Mouse (Mus musculus) CH12.LX (cell line): Measurements from ENCODE around the gene Scn8a. TPM values are rescaled to one million over a fixed set of nuclear protein-coding genes. Genes with fewer than 3 reads are reported as not detected.

ENCODE experiments used
- DNase-seq: peaks from one replicate; pipeline ENCODE4 v3.0.0-alpha.2; 2013; ENCODE audit errors: extremely low read depth
- H3K27ac ChIP-seq: 2 replicates; pipeline ENCODE4 v1.5.1; 2012; ENCODE audit warnings: low read depth, mild to moderate bottlenecking, control low read depth, moderate library complexity; ENCODE audit not compliant: insufficient read depth
- H3K27me3 ChIP-seq: replicated peaks from 2 replicates; pipeline ENCODE3; 2012; ENCODE audit warnings: inconsistent platforms
- H3K36me3 ChIP-seq, 2 experiments: replicated peaks in 1 of 2; 2 replicates each; pipeline versions ENCODE3 to v1.6.1; 2012; ENCODE audit warnings: inconsistent platforms in 1 of 2, low read length in 1 of 2, mild to moderate bottlenecking in 1 of 2, mixed read lengths in 1 of 2, moderate library complexity in 1 of 2; ENCODE audit not compliant: control insufficient read depth in 1 of 2, insufficient read depth in 1 of 2
- H3K4me1 ChIP-seq, 2 experiments: 2 replicates each; pipeline ENCODE4 v1.6.1; 2012; ENCODE audit warnings: inconsistent platforms in 1 of 2, moderate library complexity in 1 of 2; ENCODE audit not compliant: insufficient read depth in 2 of 2, control insufficient read depth in 1 of 2
- H3K4me2 ChIP-seq: 2 replicates; pipeline ENCODE4 v1.6.1; 2012; ENCODE audit warnings: low read depth, mild to moderate bottlenecking, control low read depth; ENCODE audit not compliant: poor library complexity, insufficient read depth, severe bottlenecking
- H3K4me3 ChIP-seq, 3 experiments: fragments of 150-350 bp in 1 of 3; sonication (generic) in 1 of 3; replicated peaks in 1 of 3; 2 replicates each; pipeline versions ENCODE3 to v1.5.1; 2011 to 2012; ENCODE audit warnings: low read depth in 2 of 3, low read length in 2 of 3, mild to moderate bottlenecking in 2 of 3, moderate library complexity in 2 of 3, control low read depth in 1 of 3, improper control_type of control experiment in 1 of 3, inconsistent platforms in 1 of 3, mixed read lengths in 1 of 3; ENCODE audit not compliant: poor library complexity in 1 of 3
- H3K79me2 ChIP-seq: replicated peaks from 2 replicates; pipeline ENCODE4 v1.6.1; 2012; ENCODE audit warnings: mild to moderate bottlenecking, moderate library complexity; ENCODE audit not compliant: control insufficient read depth, poor library complexity, insufficient read depth, severe bottlenecking; ENCODE audit errors: extremely low read depth
- H3K9ac ChIP-seq: 2 replicates; pipeline ENCODE4 v1.6.1; 2012; ENCODE audit warnings: low read depth, mild to moderate bottlenecking, control low read depth, moderate library complexity; ENCODE audit not compliant: insufficient read depth
- H3K9me3 ChIP-seq: replicated peaks from 2 replicates; pipeline ENCODE3; 2012; ENCODE audit warnings: low read length, inconsistent platforms, mixed read lengths
- BHLHE40 ChIP-seq: IDR thresholded peaks from 2 replicates; pipeline ENCODE4 v1.6.1; 2011; ENCODE audit warnings: mild to moderate bottlenecking, low read depth, low read length, improper control_type of control experiment
- CHD1 ChIP-seq: IDR thresholded peaks from 2 replicates; pipeline ENCODE4 v1.6.1; 2012; ENCODE audit warnings: low read depth, low read length, improper control_type of control experiment, inconsistent platforms
- CHD2 ChIP-seq: IDR thresholded peaks from 2 replicates; pipeline ENCODE4 v1.6.1; 2011; ENCODE audit warnings: low read length, improper control_type of control experiment
- ELF1 ChIP-seq: IDR thresholded peaks from 2 replicates; pipeline ENCODE4 v1.6.1; 2014; ENCODE audit warnings: low read depth, mild to moderate bottlenecking, inconsistent platforms, low read length, improper control_type of control experiment
- ETS1 ChIP-seq: conservative IDR thresholded peaks from 2 replicates; pipeline ENCODE4 v1.6.1; 2012; ENCODE audit warnings: low read depth, mild to moderate bottlenecking, inconsistent platforms, low read length, improper control_type of control experiment, moderate library complexity
- GABPA ChIP-seq: IDR thresholded peaks from 2 replicates; pipeline ENCODE4 v1.6.1; 2012; ENCODE audit warnings: low read depth, low read length, improper control_type of control experiment, inconsistent platforms; ENCODE audit not compliant: insufficient replicate concordance
- HCFC1 ChIP-seq: IDR thresholded peaks from 2 replicates; pipeline ENCODE4 v1.6.1; 2012; ENCODE audit warnings: low read depth, mild to moderate bottlenecking, inconsistent platforms, low read length, improper control_type of control experiment
- IRF4 ChIP-seq: IDR thresholded peaks from 2 replicates; pipeline ENCODE4 v1.6.1; 2014; ENCODE audit warnings: low read depth, mild to moderate bottlenecking, inconsistent platforms, low read length, improper control_type of control experiment
- JUN ChIP-seq: IDR thresholded peaks from 2 replicates; pipeline ENCODE4 v1.6.1; 2011; ENCODE audit warnings: low read depth, mild to moderate bottlenecking, low read length, improper control_type of control experiment, moderate library complexity; ENCODE audit not compliant: insufficient read depth
- JUND ChIP-seq: conservative IDR thresholded peaks from 2 replicates; pipeline ENCODE4 v1.6.1; 2011; ENCODE audit warnings: low read depth, low read length, improper control_type of control experiment
- NELFE ChIP-seq: IDR thresholded peaks from 2 replicates; pipeline ENCODE4 v1.6.1; 2011; ENCODE audit warnings: low read depth, low read length, improper control_type of control experiment
- NRF1 ChIP-seq: IDR thresholded peaks from 2 replicates; pipeline ENCODE4 v1.6.1; 2014; ENCODE audit warnings: low read depth, mild to moderate bottlenecking, inconsistent platforms, low read length, improper control_type of control experiment, moderate library complexity
- POLR2AphosphoS2 ChIP-seq: IDR thresholded peaks from 2 replicates; pipeline ENCODE4 v1.6.1; 2011; ENCODE audit warnings: low read depth, low read length, improper control_type of control experiment
- SMC3 ChIP-seq: IDR thresholded peaks from 2 replicates; pipeline ENCODE4 v1.6.1; 2011; ENCODE audit warnings: low read depth, low read length, improper control_type of control experiment
- TBP ChIP-seq: conservative IDR thresholded peaks from 2 replicates; pipeline ENCODE4 v1.6.1; 2011; ENCODE audit warnings: low read depth, low read length, improper control_type of control experiment
- USF2 ChIP-seq: conservative IDR thresholded peaks from 2 replicates; pipeline ENCODE4 v1.6.1; 2011; ENCODE audit warnings: low read depth, low read length, improper control_type of control experiment
- ZMIZ1 ChIP-seq: IDR thresholded peaks from 2 replicates; pipeline ENCODE4 v1.6.1; 2012; ENCODE audit warnings: low read depth, mild to moderate bottlenecking, inconsistent platforms, low read length, improper control_type of control experiment
- ZNF384 ChIP-seq: IDR thresholded peaks from 2 replicates; pipeline ENCODE4 v1.6.1; 2012; ENCODE audit warnings: low read depth, low read length, improper control_type of control experiment, inconsistent platforms
- dilution Hi-C: fragments of 300-500 bp; cut with MboI; formaldehyde crosslinking; loops from 2 replicates; pipeline ENCODE4 v1.14.3; 2020; ENCODE audit warnings: low sequenced_read_pairs; ENCODE audit not compliant: extremely low pct_unique_long_range_greater_than_20kb, extremely low pct_ligation_motif_present
- in situ Hi-C: fragments of 300-500 bp; cut with MboI; formaldehyde crosslinking; loops from 3 replicates; pipeline ENCODE4 v1.14.3; 2019; ENCODE audit warnings: low sequenced_read_pairs, low pct_ligation_motif_present, low pct_unique_long_range_greater_than_20kb, mixed read lengths
- polyA plus RNA-seq: library from polyadenylated mRNA; unstranded; fragments of >175 nt; gene quantifications from 2 replicates; pipeline ENCODE4 v1.2.1, GENCODE M21; 2012; ENCODE audit warnings: low read depth; ENCODE audit not compliant: insufficient read length
- total RNA-seq, 2 experiments: library from RNA; depleted of rRNA; stranded (reverse); fragments of 300-350 nt in 1 of 2; fragments of >200 nt in 1 of 2; gene quantifications; 2 replicates each; pipeline ENCODE4 v1.2.3; 2012 to 2014

Scn8a gene
- total and polyA plus RNA-seq, 3 experiments: 0.13 to 0.39 (median 0.15) TPM

DNA sequence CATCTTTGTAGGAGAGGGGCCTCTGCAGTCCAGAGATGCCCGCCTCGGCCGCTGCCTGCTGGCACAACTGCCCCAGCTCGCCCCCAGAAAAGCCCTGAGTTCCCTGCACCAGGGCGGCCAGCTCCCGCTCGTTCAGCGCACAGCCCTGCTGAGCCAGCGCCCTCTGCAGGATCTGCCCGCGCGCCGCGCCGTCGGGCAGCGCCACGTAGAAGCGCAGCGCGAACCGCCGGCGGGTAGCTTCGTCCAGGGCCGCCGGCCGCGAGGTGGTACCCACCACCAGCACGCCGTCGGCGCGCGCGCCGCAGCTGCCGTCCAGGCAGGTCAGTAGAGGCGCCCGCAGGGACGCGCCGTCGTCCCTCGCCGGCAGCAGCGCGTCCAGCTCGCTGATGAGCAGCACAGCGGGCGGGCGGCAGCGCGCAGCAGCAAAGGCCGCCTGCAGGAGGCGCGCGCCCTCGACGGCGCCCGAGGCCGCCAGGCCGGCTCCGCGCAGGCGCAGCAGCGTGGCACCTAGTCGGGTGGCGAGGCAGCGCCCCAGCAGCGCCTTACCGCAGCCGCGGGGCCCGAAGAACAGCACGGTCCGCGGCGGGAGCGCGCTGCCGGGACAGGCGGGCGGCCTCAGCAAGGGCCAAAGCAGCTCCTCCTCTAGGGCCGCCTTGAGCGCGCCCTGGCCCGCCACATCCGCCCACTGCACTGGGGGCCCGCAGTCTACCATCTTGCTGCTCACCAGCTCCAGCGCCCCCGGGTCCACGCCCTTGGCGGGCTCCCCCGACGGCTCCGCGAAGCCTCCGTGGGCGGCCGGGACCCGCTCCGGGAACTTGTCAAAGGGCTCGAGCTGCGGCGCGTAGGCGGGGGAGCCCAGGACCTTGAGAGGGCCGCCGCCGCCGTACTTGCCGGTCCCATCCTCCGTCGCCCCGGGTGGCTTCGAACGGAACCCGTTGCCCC, 183.2 kb downstream of the Scn8a start:
- dilution Hi-C loops (no loop called here), in situ Hi-C loops (no loop called here)
- Histone ChIP-seq H3K27me3 (peaks cover 27% of the 10 kb centered on the region), H3K36me3 (no peaks in the 10 kb centered on the region), H3K79me2 (no peaks in the 10 kb centered on the region), H3K4me3 (no peak overlapping the region), H3K9me3 (peaks cover 16% of the 10 kb centered on the region), H3K4me2 (no peak overlapping the region), H3K4me1 (no peaks in the 10 kb centered on the region), H3K9ac (no peak overlapping the region), H3K27ac (no peak overlapping the region)
- no peak for DNase-seq
- no peak for TF ChIP-seq ZMIZ1
- no peak for TF ChIP-seq CHD1
- no peak for TF ChIP-seq USF2
- TF ChIP-seq BHLHE40: no peak
- TF ChIP-seq POLR2AphosphoS2: no peak

DNA sequence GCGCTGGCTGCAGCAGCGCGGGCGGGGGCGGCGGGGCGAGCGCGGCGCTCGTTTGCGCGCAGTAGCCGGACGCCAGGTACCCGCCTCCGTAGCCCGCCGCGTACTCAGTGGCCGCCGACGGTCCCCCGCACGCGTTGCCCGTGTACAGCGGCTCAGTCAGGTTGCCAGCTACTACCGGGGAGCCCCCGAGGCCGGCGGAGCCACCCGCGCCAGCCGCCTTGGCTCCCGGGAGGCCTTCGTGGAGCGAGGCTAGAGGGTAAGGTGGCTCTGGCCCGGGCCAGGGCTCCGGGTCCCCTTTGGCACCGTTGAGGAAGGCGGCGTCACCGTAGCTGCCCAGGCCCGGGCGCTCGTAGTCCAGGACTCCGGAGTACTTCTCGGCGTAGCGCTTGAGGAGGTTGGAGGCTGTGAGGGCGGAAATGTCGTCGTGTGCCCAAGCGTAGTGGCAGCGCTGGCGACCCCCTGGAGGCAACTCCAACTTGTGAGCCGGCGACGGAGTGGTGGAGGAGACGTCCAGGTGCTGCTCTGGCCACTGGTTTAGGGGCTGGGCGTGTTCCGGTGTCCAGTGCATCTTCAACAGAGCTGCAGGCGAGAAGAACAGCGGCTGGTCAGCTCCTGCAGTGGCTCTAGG, 184.3 kb downstream of the Scn8a start:
- no peak overlapping the region for H3K9ac ChIP-seq
- H3K36me3 ChIP-seq: no peaks in the 10 kb centered on the region
- H3K27me3 ChIP-seq: peaks cover 29% of the 10 kb centered on the region
- dilution Hi-C loops: no loop called here
- H3K4me1 ChIP-seq: no peaks in the 10 kb centered on the region
- no peak overlapping the region for H3K4me3 ChIP-seq
- TF ChIP-seq JUN (no peak), SMC3 (no peak), BHLHE40 (no peak), TBP (no peak), NELFE (no peak), HCFC1 (no peak), ZNF384 (no peak), POLR2AphosphoS2 (no peak), JUND (no peak), GABPA (no peak), ETS1 (no peak), IRF4 (no peak), CHD2 (no peak), USF2 (no peak), ZMIZ1 (no peak), NRF1 (no peak), ELF1 (no peak)
- TF ChIP-seq, all 38 proteins: peak for 0
- DNase-seq: no peak
- in situ Hi-C loops: no loop called here
- Histone ChIP-seq H3K9me3 (peaks cover 16% of the 10 kb centered on the region), H3K27ac (no peak overlapping the region), H3K4me2 (no peak overlapping the region), H3K79me2 (no peaks in the 10 kb centered on the region)
